Mouse (Mus musculus): ENCODE results near the gene Etfb.

GRCm38 (mm10) chr7:43422995-43423617 lies 20.8 kb upstream of the Etfb start:
- TF ChIP-seq CHD2 (IDR thresholded peaks at IDR 0.05; ENCODE audit: low read length): no peak
- TF ChIP-seq GABPA (IDR thresholded peaks at IDR 0.05; ENCODE audit: low read depth, low read length): no peak
